Mouse (Mus musculus): Measurements from ENCODE around the gene Gm17657.
A peak's percentile ranks its signal among the peaks of the same experiment; 100 is the strongest.

The Gm17657 gene

GRCm38 (mm10) chr17:29549543-29550428 is at the start of gene Gm17657, which contains the start of gene Tbc1d22b:
TSS of gene Gm17657 (minus strand) at chr17:29549638.
TSS of gene Tbc1d22b (plus strand) at chr17:29549785.
- DNase-seq (ENCODE audit: low spot score in 2 of 2), result peak; percentile 86 to 95

GRCm38 (mm10) chr17:29599051-29599450 is 49.6 kb upstream of the Gm17657 start:
- no peak for DNase-seq (ENCODE audit: low spot score in 2 of 2)

- no peak for DNase-seq (ENCODE audit: low spot score in 2 of 2)
Measured at GRCm38 (mm10) chr17:29596771-29597132, 47.3 kb upstream of the Gm17657 start.

- DNase-seq (ENCODE audit: low spot score in 2 of 2), result no peak
Measured at GRCm38 (mm10) chr17:29595891-29596770, 46.7 kb upstream of the Gm17657 start.

GRCm38 (mm10) chr17:29589221-29589898 is 39.9 kb upstream of the Gm17657 start:
- no peak for DNase-seq (ENCODE audit: low spot score in 2 of 2)

- no peak for DNase-seq (ENCODE audit: low spot score in 2 of 2)
Measured at GRCm38 (mm10) chr17:29586921-29587320, 37.5 kb upstream of the Gm17657 start.

- no peak for DNase-seq (ENCODE audit: low spot score in 2 of 2)
Measured at GRCm38 (mm10) chr17:29585446-29585845, 36.0 kb upstream of the Gm17657 start.

- no peak for DNase-seq (ENCODE audit: low spot score in 2 of 2)
Measured at GRCm38 (mm10) chr17:29584737-29585136, 35.3 kb upstream of the Gm17657 start.

- DNase-seq (ENCODE audit: low spot score in 2 of 2), result no peak
Measured at GRCm38 (mm10) chr17:29584306-29584705, 34.9 kb upstream of the Gm17657 start.

- DNase-seq (ENCODE audit: low spot score in 2 of 2), result no peak
Measured at GRCm38 (mm10) chr17:29583569-29583968, 34.1 kb upstream of the Gm17657 start.

- DNase-seq (ENCODE audit: low spot score in 2 of 2), result no peak
Measured at GRCm38 (mm10) chr17:29579579-29580126, 30.2 kb upstream of the Gm17657 start.

- DNase-seq (ENCODE audit: low spot score in 2 of 2), result no peak
Measured at GRCm38 (mm10) chr17:29569831-29570230, 20.4 kb upstream of the Gm17657 start.

GRCm38 (mm10) chr17:29568435-29568834 is 19.0 kb upstream of the Gm17657 start:
- DNase-seq (ENCODE audit: low spot score in 2 of 2), result no peak

- no peak for DNase-seq (ENCODE audit: low spot score in 2 of 2)
Measured at GRCm38 (mm10) chr17:29565521-29565920, 16.1 kb upstream of the Gm17657 start.

- no peak for DNase-seq (ENCODE audit: low spot score in 2 of 2)
Measured at GRCm38 (mm10) chr17:29558476-29558875, 9.0 kb upstream of the Gm17657 start.

GRCm38 (mm10) chr17:29556893-29557292 is 7.5 kb upstream of the Gm17657 start:
- no peak for DNase-seq (ENCODE audit: low spot score in 2 of 2)

- no peak for DNase-seq (ENCODE audit: low spot score in 2 of 2)
Measured at GRCm38 (mm10) chr17:29556456-29556855, 7.0 kb upstream of the Gm17657 start.

- DNase-seq (ENCODE audit: low spot score in 2 of 2), result no peak
Measured at GRCm38 (mm10) chr17:29554176-29554575, 4.7 kb upstream of the Gm17657 start.

- DNase-seq (ENCODE audit: low spot score in 2 of 2), result no peak
Measured at GRCm38 (mm10) chr17:29552162-29552732, 2.8 kb upstream of the Gm17657 start, which contains the start of gene Tmem217. TSS of gene Tmem217 (minus strand) at chr17:29552385.

GRCm38 (mm10) chr17:29551019-29551418 is 1.6 kb upstream of the Gm17657 start:
- DNase-seq (ENCODE audit: low spot score in 2 of 2), result no peak

- DNase-seq (ENCODE audit: low spot score in 2 of 2), result no peak
Measured at GRCm38 (mm10) chr17:29548994-29549393, 444 bp downstream of the Gm17657 start.
